Mouse (Mus musculus) MEL (cell line): ENCODE data around the gene Rtn4rl2. TPM values are rescaled to one million over a fixed set of nuclear protein-coding genes. Genes with fewer than 3 reads are reported as not detected.

ENCODE experiments used
- DNase-seq: peaks from one replicate; pipeline ENCODE4 v3.0.0; 2011; ENCODE audit warnings: low read depth, low spot score
- H3K27ac ChIP-seq: 2 replicates; pipeline ENCODE4 v1.5.1; 2012; ENCODE audit warnings: low read depth, mild to moderate bottlenecking, control low read depth, low read length, moderate library complexity; ENCODE audit not compliant: control insufficient read depth
- H3K27me3 ChIP-seq, 2 experiments: fragments of 150-350 bp in 1 of 2; sonication (generic) in 1 of 2; 2 replicates each; pipeline ENCODE4 v1.6.1; 2012; ENCODE audit warnings: low read length in 2 of 2, mild to moderate bottlenecking in 2 of 2, improper control_type of control experiment in 1 of 2, moderate library complexity in 1 of 2; ENCODE audit not compliant: insufficient read depth in 2 of 2, control insufficient read depth in 1 of 2
- H3K36me3 ChIP-seq, 2 experiments: 2 replicates each; pipeline ENCODE4 v1.6.1; 2012 to 2014; ENCODE audit warnings: low read length in 2 of 2, improper control_type of control experiment in 1 of 2, inconsistent platforms in 1 of 2, mild to moderate bottlenecking in 1 of 2; ENCODE audit not compliant: insufficient read depth in 2 of 2, control insufficient read depth in 1 of 2
- H3K4me1 ChIP-seq, 2 experiments: fragments of 150-350 bp in 1 of 2; sonication (generic) in 1 of 2; 2 replicates each; pipeline ENCODE4 v1.6.1; 2012; ENCODE audit warnings: low read length in 2 of 2, improper control_type of control experiment in 1 of 2, mild to moderate bottlenecking in 1 of 2; ENCODE audit not compliant: insufficient read depth in 2 of 2, control insufficient read depth in 1 of 2
- H3K4me3 ChIP-seq, 2 experiments: fragments of 150-350 bp in 1 of 2; sonication (generic) in 1 of 2; 2 replicates each; pipeline ENCODE4 v1.5.1; 2012; ENCODE audit warnings: low read depth in 2 of 2, low read length in 2 of 2, mild to moderate bottlenecking in 2 of 2, moderate library complexity in 2 of 2, control low read depth in 1 of 2, improper control_type of control experiment in 1 of 2; ENCODE audit not compliant: control insufficient read depth in 1 of 2, insufficient read depth in 1 of 2
- H3K79me2 ChIP-seq: 2 replicates; pipeline ENCODE4 v1.6.1; 2012; ENCODE audit warnings: mild to moderate bottlenecking, low read length, moderate library complexity; ENCODE audit not compliant: control insufficient read depth, poor library complexity, insufficient read depth
- H3K9ac ChIP-seq: 2 replicates; pipeline ENCODE4 v1.6.1; 2012; ENCODE audit warnings: low read depth, mild to moderate bottlenecking, control low read depth, low read length, moderate library complexity; ENCODE audit not compliant: control insufficient read depth, poor library complexity, severe bottlenecking
- H3K9me3 ChIP-seq: fragments of 150-350 bp; sonication (generic); replicated peaks from 2 replicates; pipeline ENCODE4 v1.6.1; 2012; ENCODE audit warnings: mild to moderate bottlenecking, low read length, improper control_type of control experiment, moderate library complexity; ENCODE audit not compliant: insufficient read depth
- CHD2 ChIP-seq: IDR thresholded peaks from 2 replicates; pipeline ENCODE4 v1.6.1; 2011; ENCODE audit warnings: low read length, improper control_type of control experiment
- EP300 ChIP-seq, 2 experiments: IDR thresholded peaks; 2 replicates each; pipeline ENCODE4 v1.6.1; 2011; ENCODE audit warnings: improper control_type of control experiment in 2 of 2, low read length in 2 of 2, low read depth in 1 of 2, mild to moderate bottlenecking in 1 of 2
- GATA1 ChIP-seq: IDR thresholded peaks from 2 replicates; pipeline ENCODE4 v1.6.1; 2011; ENCODE audit warnings: low read depth, low read length, improper control_type of control experiment
- KAT2A ChIP-seq: conservative IDR thresholded peaks from 2 replicates; pipeline ENCODE4 v1.6.1; 2012; ENCODE audit warnings: low read depth, low read length, improper control_type of control experiment, inconsistent platforms
- MAFK ChIP-seq: IDR thresholded peaks from 2 replicates; pipeline ENCODE4 v1.6.1; 2011; ENCODE audit warnings: low read depth, mild to moderate bottlenecking, low read length, improper control_type of control experiment, borderline replicate concordance
- MEF2A ChIP-seq: IDR thresholded peaks from 2 replicates; pipeline ENCODE4 v1.6.1; 2014; ENCODE audit warnings: low read depth, mild to moderate bottlenecking, inconsistent platforms, low read length, improper control_type of control experiment; ENCODE audit not compliant: poor library complexity, insufficient replicate concordance, severe bottlenecking; ENCODE audit errors: extremely low read depth
- MYB ChIP-seq: IDR thresholded peaks from 2 replicates; pipeline ENCODE4 v1.6.1; 2011; ENCODE audit warnings: mild to moderate bottlenecking, low read depth, low read length, improper control_type of control experiment
- NRF1 ChIP-seq: IDR thresholded peaks from 2 replicates; pipeline ENCODE4 v1.6.1; 2014; ENCODE audit warnings: low read depth, mild to moderate bottlenecking, inconsistent platforms, low read length, improper control_type of control experiment, moderate library complexity; ENCODE audit not compliant: poor library complexity, insufficient read depth, severe bottlenecking
- POLR2A ChIP-seq, 2 experiments: IDR thresholded peaks; 2 replicates each; pipeline ENCODE4 v1.6.1; 2011 to 2012; ENCODE audit warnings: low read length in 2 of 2, mild to moderate bottlenecking in 2 of 2, control low read depth in 1 of 2, improper control_type of control experiment in 1 of 2, low read depth in 1 of 2, moderate library complexity in 1 of 2; ENCODE audit not compliant: control insufficient read depth in 1 of 2, insufficient read depth in 1 of 2, poor library complexity in 1 of 2
- POLR2AphosphoS2 ChIP-seq: IDR thresholded peaks from 2 replicates; pipeline ENCODE4 v1.6.1; 2011; ENCODE audit warnings: low read length, improper control_type of control experiment
- SMC3 ChIP-seq: IDR thresholded peaks from 2 replicates; pipeline ENCODE4 v1.6.1; 2011; ENCODE audit warnings: low read depth, low read length, improper control_type of control experiment
- TBP ChIP-seq: IDR thresholded peaks from 2 replicates; pipeline ENCODE4 v1.8.0; 2011; ENCODE audit warnings: low read depth, low read length, improper control_type of control experiment
- UBTF ChIP-seq: IDR thresholded peaks from 2 replicates; pipeline ENCODE4 v1.6.1; 2012; ENCODE audit warnings: low read depth, mild to moderate bottlenecking, inconsistent platforms, low read length, improper control_type of control experiment, moderate library complexity, borderline replicate concordance; ENCODE audit not compliant: insufficient read depth
- USF1 ChIP-seq: IDR thresholded peaks from 2 replicates; pipeline ENCODE4 v1.6.1; 2014; ENCODE audit warnings: low read depth, mild to moderate bottlenecking, inconsistent platforms, low read length, improper control_type of control experiment, moderate library complexity
- USF2 ChIP-seq, 2 experiments: IDR thresholded peaks; 2 replicates each; pipeline ENCODE4 v1.6.1; 2011 to 2012; ENCODE audit warnings: improper control_type of control experiment in 2 of 2, low read length in 2 of 2, borderline replicate concordance in 1 of 2, inconsistent platforms in 1 of 2, low read depth in 1 of 2, mild to moderate bottlenecking in 1 of 2; ENCODE audit not compliant: insufficient read depth in 1 of 2
- ZKSCAN1 ChIP-seq: IDR thresholded peaks from 2 replicates; pipeline ENCODE4 v1.6.1; 2012; ENCODE audit warnings: low read depth, mild to moderate bottlenecking, inconsistent platforms, low read length, improper control_type of control experiment, moderate library complexity
- ZMIZ1 ChIP-seq: IDR thresholded peaks from 2 replicates; pipeline ENCODE4 v1.6.1; 2012; ENCODE audit warnings: low read depth, mild to moderate bottlenecking, inconsistent platforms, low read length, improper control_type of control experiment, moderate library complexity
- ZNF384 ChIP-seq: IDR thresholded peaks from 2 replicates; pipeline ENCODE4 v1.6.1; 2012; ENCODE audit warnings: low read depth, mild to moderate bottlenecking, inconsistent platforms, low read length, improper control_type of control experiment
- polyA plus RNA-seq, 2 experiments: library from polyadenylated mRNA; stranded (reverse) in 1 of 2; unstranded in 1 of 2; fragments of >175 nt in 1 of 2; fragments of >200 nt in 1 of 2; gene quantifications; 2 replicates each; pipeline versions ENCODE4 v1.2.1 to v1.2.4; 2012; ENCODE audit warnings: low replicate concordance in 2 of 2, low read depth in 1 of 2; ENCODE audit not compliant: insufficient read length in 2 of 2, insufficient read depth in 1 of 2, missing spikeins in 1 of 2
- total RNA-seq: library from RNA; depleted of rRNA; stranded (reverse); fragments of 300-350 nt; gene quantifications from 2 replicates; pipeline ENCODE4 v1.2.3, GENCODE M21; 2012

Gene Rtn4rl2
- total and polyA plus RNA-seq, 3 experiments: 0.12 to 1.1 TPM; not detected in 1

GRCm38 (mm10) chr2:84888657-84889315, 2.3 kb upstream of the Rtn4rl2 start (continued):
- TF ChIP-seq UBTF: no peak
- TF ChIP-seq EP300 (IDR thresholded peaks at IDR 0.05; ENCODE audit: low read depth in 1 of 2, low read length in 2 of 2): no peak
- TF ChIP-seq POLR2A (IDR thresholded peaks at IDR 0.05; ENCODE audit: control insufficient read depth in 1 of 2, insufficient read depth in 1 of 2, low read depth in 1 of 2, low read length in 2 of 2, poor library complexity in 1 of 2): no peak
- TF ChIP-seq USF1: no peak
- TF ChIP-seq TBP: no peak
- TF ChIP-seq SMC3: peak; percentile 91
- no peak for TF ChIP-seq MEF2A
- TF ChIP-seq POLR2AphosphoS2: no peak
- TF ChIP-seq MAFK: no peak
- TF ChIP-seq KAT2A: no peak
- TF ChIP-seq ZNF384: no peak
- no peak for TF ChIP-seq MYB
- TF ChIP-seq USF2 (IDR thresholded peaks at IDR 0.05; ENCODE audit: borderline replicate concordance in 1 of 2, insufficient read depth in 1 of 2, low read depth in 1 of 2, low read length in 2 of 2): no peak

GRCm38 (mm10) chr2:84887411-84888271, 1.1 kb upstream of the Rtn4rl2 start:
- H3K9ac ChIP-seq: peak overlapping the region; percentile 55
- TF ChIP-seq NRF1: peak; percentile 57
- TF ChIP-seq ZMIZ1: no peak
- no peak for TF ChIP-seq USF1
- TF ChIP-seq ZKSCAN1: no peak
- TF ChIP-seq POLR2AphosphoS2: no peak
- 0 out of 2 replicates have a peak, but pooled peaks have one; percentile 19 for TF ChIP-seq GATA1
- TF ChIP-seq TBP: no peak
- TF ChIP-seq CHD2: no peak
- 0 out of 4 replicates have a peak, but pooled peaks cover 0 to 7% of the 10 kb centered on the region in 2 experiments for H3K4me1 ChIP-seq
- no peaks in the 10 kb centered on the region for H3K9me3 ChIP-seq
- no peaks in the 10 kb centered on the region; a peak in 1 of 4 replicates for H3K36me3 ChIP-seq
- H3K4me3 ChIP-seq: peak overlapping the region; percentile 47 to 52
- H3K27ac ChIP-seq: no peak overlapping the region
- peak; percentile 60 for DNase-seq
- H3K27me3 ChIP-seq: peaks cover 0 to 3% of the 10 kb centered on the region in 2 experiments; a peak in 3 of 4 replicates
- H3K79me2 ChIP-seq: no peaks in the 10 kb centered on the region
